Mouse (Mus musculus): ENCODE measurements around the gene Art3. TPM values are rescaled to one million over a fixed set of nuclear protein-coding genes. Genes with fewer than 3 reads are reported as not detected.
"Not testable (repeated sequence)": the region's sequence is repeated elsewhere in the genome, so short reads cannot be mapped to it uniquely, and the experiment has no call there.

The Art3 gene
- polyA plus RNA-seq, 1 experiment from 2014 or later, result 6.8 TPM

- not testable (repeated sequence) for ATAC-seq (ENCODE audit: insufficient read depth, low FRiP score, low TSS enrichment); H3K27me3 ChIP-seq (ENCODE audit: control insufficient read depth, insufficient read depth, low read length); H3K4me1 ChIP-seq (ENCODE audit: control insufficient read depth, insufficient read depth, low read length); H3K27ac ChIP-seq (ENCODE audit: low read depth, low read length); H3K4me3 ChIP-seq (ENCODE audit: low read depth, low read length); H3K9ac ChIP-seq (ENCODE audit: low read length); H3K36me3 ChIP-seq (ENCODE audit: control insufficient read depth, insufficient read depth, low read length); DNase-seq (ENCODE audit: low spot score); H3K9me3 ChIP-seq (ENCODE audit: control insufficient read depth, low read length); H3K4me2 ChIP-seq (ENCODE audit: low read depth)
- 91% methylated on average over 4 of the region's 4 CpGs for WGBS
Observed at GRCm38 (mm10) chr5:92352716-92353115, 21.1 kb downstream of the Art3 start.

GRCm38 (mm10) chr5:92353517-92353916, 21.9 kb downstream of the Art3 start:
- Histone ChIP-seq H3K36me3 (ENCODE audit: control insufficient read depth, insufficient read depth, low read length) (no peaks in the 10 kb centered on the region), H3K9ac (ENCODE audit: low read length) (no peak overlapping the region), H3K9me3 (ENCODE audit: control insufficient read depth, low read length) (no peaks in the 10 kb centered on the region), H3K27ac (ENCODE audit: low read depth, low read length) (no peak overlapping the region), H3K4me2 (ENCODE audit: low read depth) (no peak overlapping the region), H3K4me1 (ENCODE audit: control insufficient read depth, insufficient read depth, low read length) (no peaks in the 10 kb centered on the region), H3K27me3 (ENCODE audit: control insufficient read depth, insufficient read depth, low read length) (no peaks in the 10 kb centered on the region), H3K4me3 (ENCODE audit: low read depth, low read length) (no peak overlapping the region)
- ATAC-seq (ENCODE audit: insufficient read depth, low FRiP score, low TSS enrichment), result no peak
- no peak for DNase-seq (ENCODE audit: low spot score)
- 50% methylated on average over 11 of the region's 11 CpGs for WGBS

- ATAC-seq (ENCODE audit: insufficient read depth, low FRiP score, low TSS enrichment) (no peak), DNase-seq (ENCODE audit: low spot score) (no peak)
- Histone ChIP-seq H3K4me2 (ENCODE audit: low read depth) (no peak overlapping the region), H3K27me3 (ENCODE audit: control insufficient read depth, insufficient read depth, low read length) (no peaks in the 10 kb centered on the region), H3K4me3 (ENCODE audit: low read depth, low read length) (no peak overlapping the region), H3K27ac (ENCODE audit: low read depth, low read length) (no peak overlapping the region), H3K9me3 (ENCODE audit: control insufficient read depth, low read length) (no peaks in the 10 kb centered on the region), H3K9ac (ENCODE audit: low read length) (no peak overlapping the region), H3K4me1 (ENCODE audit: control insufficient read depth, insufficient read depth, low read length) (no peaks in the 10 kb centered on the region), H3K36me3 (ENCODE audit: control insufficient read depth, insufficient read depth, low read length) (no peaks in the 10 kb centered on the region)
- 57% methylated on average over 12 of the region's 12 CpGs for WGBS
Observed at GRCm38 (mm10) chr5:92358033-92358432, 26.4 kb downstream of the Art3 start.

GRCm38 (mm10) chr5:92358767-92359455, 27.3 kb downstream of the Art3 start:
- Histone ChIP-seq H3K36me3 (ENCODE audit: control insufficient read depth, insufficient read depth, low read length) (no peaks in the 10 kb centered on the region), H3K4me1 (ENCODE audit: control insufficient read depth, insufficient read depth, low read length) (no peaks in the 10 kb centered on the region), H3K4me3 (ENCODE audit: low read depth, low read length) (no peak overlapping the region), H3K27ac (ENCODE audit: low read depth, low read length) (no peak overlapping the region), H3K9ac (ENCODE audit: low read length) (no peak overlapping the region), H3K4me2 (ENCODE audit: low read depth) (no peak overlapping the region), H3K27me3 (ENCODE audit: control insufficient read depth, insufficient read depth, low read length) (no peaks in the 10 kb centered on the region), H3K9me3 (ENCODE audit: control insufficient read depth, low read length) (no peaks in the 10 kb centered on the region)
- DNase-seq (ENCODE audit: low spot score), result no peak
- ATAC-seq (ENCODE audit: insufficient read depth, low FRiP score, low TSS enrichment), result no peak
- WGBS, result 79% methylated on average over 11 of the region's 11 CpGs

DNA sequence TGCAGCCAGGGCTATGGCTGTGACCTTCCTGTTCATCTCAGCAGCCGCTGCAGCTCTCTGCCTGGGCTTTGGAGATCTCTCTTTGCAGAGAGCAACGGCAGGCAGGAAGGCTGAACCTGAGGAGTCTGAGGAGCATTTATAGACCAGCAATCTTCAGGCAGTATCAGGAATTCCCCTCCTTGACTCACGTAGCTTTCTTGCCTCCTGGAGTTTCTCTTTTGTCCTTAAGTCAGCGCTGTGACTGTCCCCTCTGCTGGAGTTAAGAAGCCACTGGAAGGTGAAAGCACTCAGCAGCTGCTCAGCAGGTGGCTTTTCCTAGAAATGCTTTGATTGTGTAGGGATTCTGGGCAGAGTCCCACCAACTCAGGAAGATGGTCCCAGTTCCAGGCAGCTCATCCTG, 31.6 kb downstream of the Art3 start:
- 3% methylated on average over 4 of the region's 4 CpGs for WGBS
- Histone ChIP-seq H3K27me3 (ENCODE audit: control insufficient read depth, insufficient read depth, low read length) (no peaks in the 10 kb centered on the region), H3K9ac (ENCODE audit: low read length) (no peak overlapping the region), H3K4me3 (ENCODE audit: low read depth, low read length) (no peak overlapping the region), H3K4me2 (ENCODE audit: low read depth) (no peak overlapping the region), H3K4me1 (ENCODE audit: control insufficient read depth, insufficient read depth, low read length) (no peaks in the 10 kb centered on the region), H3K9me3 (ENCODE audit: control insufficient read depth, low read length) (no peaks in the 10 kb centered on the region), H3K27ac (ENCODE audit: low read depth, low read length) (no peak overlapping the region), H3K36me3 (ENCODE audit: control insufficient read depth, insufficient read depth, low read length) (no peaks in the 10 kb centered on the region)
- no peak for ATAC-seq (ENCODE audit: insufficient read depth, low FRiP score, low TSS enrichment)
- no peak for DNase-seq (ENCODE audit: low spot score)

- no peak for DNase-seq (ENCODE audit: low spot score)
Observed at GRCm38 (mm10) chr5:92364011-92364410, 32.4 kb downstream of the Art3 start.

GRCm38 (mm10) chr5:92365146-92365705, 33.6 kb downstream of the Art3 start:
- DNase-seq (ENCODE audit: low spot score) (no peak), ATAC-seq (ENCODE audit: insufficient read depth, low FRiP score, low TSS enrichment) (no peak)
- H3K9ac ChIP-seq (ENCODE audit: low read length), result no peak overlapping the region
- no peak overlapping the region for H3K4me3 ChIP-seq (ENCODE audit: low read depth, low read length)
- H3K4me1 ChIP-seq (ENCODE audit: control insufficient read depth, insufficient read depth, low read length), result no peaks in the 10 kb centered on the region
- H3K4me2 ChIP-seq (ENCODE audit: low read depth), result no peak overlapping the region
- H3K27me3 ChIP-seq (ENCODE audit: control insufficient read depth, insufficient read depth, low read length), result no peaks in the 10 kb centered on the region
- 80% methylated on average over 11 of the region's 11 CpGs for WGBS
- no peaks in the 10 kb centered on the region for H3K9me3 ChIP-seq (ENCODE audit: control insufficient read depth, low read length)
- no peak overlapping the region for H3K27ac ChIP-seq (ENCODE audit: low read depth, low read length)
- H3K36me3 ChIP-seq (ENCODE audit: control insufficient read depth, insufficient read depth, low read length), result no peaks in the 10 kb centered on the region

More at GRCm38 (mm10) chr5:92364011-92364410, 32.4 kb downstream of the Art3 start:
- no peak for ATAC-seq (ENCODE audit: insufficient read depth, low FRiP score, low TSS enrichment)
- H3K9ac ChIP-seq (ENCODE audit: low read length), result no peak overlapping the region
- H3K4me1 ChIP-seq (ENCODE audit: control insufficient read depth, insufficient read depth, low read length), result no peaks in the 10 kb centered on the region
- H3K9me3 ChIP-seq (ENCODE audit: control insufficient read depth, low read length), result no peaks in the 10 kb centered on the region
- no peaks in the 10 kb centered on the region for H3K27me3 ChIP-seq (ENCODE audit: control insufficient read depth, insufficient read depth, low read length)
- WGBS, result 89% methylated on average over 5 of the region's 5 CpGs
- no peak overlapping the region for H3K27ac ChIP-seq (ENCODE audit: low read depth, low read length)
- H3K4me2 ChIP-seq (ENCODE audit: low read depth), result no peak overlapping the region
- no peaks in the 10 kb centered on the region for H3K36me3 ChIP-seq (ENCODE audit: control insufficient read depth, insufficient read depth, low read length)
- H3K4me3 ChIP-seq (ENCODE audit: low read depth, low read length), result no peak overlapping the region

DNA sequence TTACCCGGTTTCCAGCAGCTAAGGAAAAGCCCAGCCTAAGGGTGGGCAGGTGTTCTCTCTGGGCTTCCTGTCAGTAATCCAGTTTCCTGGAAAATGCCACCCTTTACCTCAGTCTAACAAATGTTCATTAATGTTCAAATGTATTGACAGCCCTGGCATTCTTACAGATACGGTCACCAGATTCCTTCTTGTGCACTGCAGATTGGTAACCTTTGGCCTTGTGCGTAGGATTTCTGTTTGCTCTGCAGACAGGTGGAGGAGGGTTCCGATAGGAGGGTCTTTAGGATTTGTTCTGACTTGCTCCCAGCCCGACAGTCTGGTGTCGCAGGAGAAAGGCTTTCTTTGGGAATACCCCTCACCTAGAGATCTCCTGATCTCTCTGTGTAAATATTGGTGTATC, 34.9 kb downstream of the Art3 start:
- H3K27ac ChIP-seq (ENCODE audit: low read depth, low read length), result no peak overlapping the region
- no peak for DNase-seq (ENCODE audit: low spot score)
- no peak overlapping the region for H3K9ac ChIP-seq (ENCODE audit: low read length)
- H3K4me1 ChIP-seq (ENCODE audit: control insufficient read depth, insufficient read depth, low read length), result no peaks in the 10 kb centered on the region
- no peak overlapping the region for H3K4me2 ChIP-seq (ENCODE audit: low read depth)
- H3K36me3 ChIP-seq (ENCODE audit: control insufficient read depth, insufficient read depth, low read length), result no peaks in the 10 kb centered on the region
- WGBS, result 82% methylated on average over 6 of the region's 6 CpGs
- no peak overlapping the region for H3K4me3 ChIP-seq (ENCODE audit: low read depth, low read length)
- H3K9me3 ChIP-seq (ENCODE audit: control insufficient read depth, low read length), result no peaks in the 10 kb centered on the region
- H3K27me3 ChIP-seq (ENCODE audit: control insufficient read depth, insufficient read depth, low read length), result no peaks in the 10 kb centered on the region
- ATAC-seq (ENCODE audit: insufficient read depth, low FRiP score, low TSS enrichment), result no peak

DNA sequence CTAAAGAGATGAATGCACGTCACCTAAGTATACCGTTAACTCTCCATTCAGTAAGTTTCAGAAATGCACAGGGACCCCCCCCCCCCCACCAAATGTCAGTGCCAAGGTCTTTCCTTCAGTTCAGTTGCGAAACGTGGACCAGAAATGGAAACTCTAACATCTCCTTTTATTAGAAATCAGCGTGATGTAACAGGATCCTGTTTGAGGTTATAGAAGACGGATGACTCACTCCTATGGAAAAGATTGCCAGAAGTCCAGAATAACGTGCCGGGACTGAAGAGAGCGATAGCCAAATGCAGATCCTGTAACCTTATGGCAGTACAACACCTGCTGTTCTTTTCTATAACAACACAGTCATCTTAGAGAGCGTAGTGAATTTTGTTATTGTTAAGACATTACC, 36.8 kb downstream of the Art3 start:
- no peak for DNase-seq (ENCODE audit: low spot score)
- WGBS, result 79% methylated on average over 10 of the region's 10 CpGs
- H3K9ac ChIP-seq (ENCODE audit: low read length), result no peak overlapping the region
- no peaks in the 10 kb centered on the region for H3K9me3 ChIP-seq (ENCODE audit: control insufficient read depth, low read length)
- no peak overlapping the region for H3K4me2 ChIP-seq (ENCODE audit: low read depth)
- no peak overlapping the region for H3K4me3 ChIP-seq (ENCODE audit: low read depth, low read length)
- ATAC-seq (ENCODE audit: insufficient read depth, low FRiP score, low TSS enrichment), result no peak
- no peak overlapping the region for H3K27ac ChIP-seq (ENCODE audit: low read depth, low read length)
- H3K4me1 ChIP-seq (ENCODE audit: control insufficient read depth, insufficient read depth, low read length), result no peaks in the 10 kb centered on the region
- H3K27me3 ChIP-seq (ENCODE audit: control insufficient read depth, insufficient read depth, low read length), result no peaks in the 10 kb centered on the region
- H3K36me3 ChIP-seq (ENCODE audit: control insufficient read depth, insufficient read depth, low read length), result no peaks in the 10 kb centered on the region

Data from neural tube, embryonic 11.5 days (tissue).